Mouse (Mus musculus): Measurements from ENCODE around the gene Zfr2.
"Not testable (repeated sequence)": the region's sequence is repeated elsewhere in the genome, so short reads cannot be mapped to it uniquely, and the experiment has no call there.

Gene Zfr2

DNA sequence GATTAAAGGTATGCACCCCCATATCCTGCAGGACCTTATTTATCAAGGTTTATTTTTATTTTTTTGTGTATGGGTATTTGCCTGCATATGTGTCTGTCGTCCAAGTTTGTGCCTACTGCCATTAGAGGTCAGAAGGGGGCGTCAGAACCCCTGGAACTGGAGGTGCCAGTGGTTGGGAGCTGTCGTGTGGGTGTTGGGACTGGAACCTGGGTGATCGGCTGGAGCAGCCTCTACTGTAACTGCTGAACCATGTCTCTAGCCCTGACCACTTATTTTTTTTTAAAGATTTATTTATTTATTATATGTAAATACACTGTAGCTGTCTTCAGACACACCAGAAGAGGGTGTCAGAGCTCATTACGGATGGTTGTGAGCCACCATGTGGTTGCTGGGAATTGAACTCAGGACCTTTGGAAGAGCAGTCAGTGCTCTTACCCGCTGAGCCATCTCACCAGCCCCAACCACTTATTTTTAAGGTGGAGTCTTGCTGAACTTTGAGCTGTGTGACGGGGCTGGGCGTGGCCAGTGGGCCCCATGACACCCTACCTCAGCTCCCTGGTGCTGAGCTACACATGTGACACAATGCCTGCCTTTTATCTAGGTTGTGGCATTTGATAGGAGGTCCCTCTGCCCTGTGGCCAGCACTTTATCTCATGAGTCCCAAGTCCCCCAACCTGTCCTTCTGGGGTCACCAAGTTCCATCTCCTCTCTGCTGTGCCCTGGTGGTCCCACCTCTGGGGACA is 29.8 kb upstream of the Zfr2 start:
- no peak for DNase-seq

DNA sequence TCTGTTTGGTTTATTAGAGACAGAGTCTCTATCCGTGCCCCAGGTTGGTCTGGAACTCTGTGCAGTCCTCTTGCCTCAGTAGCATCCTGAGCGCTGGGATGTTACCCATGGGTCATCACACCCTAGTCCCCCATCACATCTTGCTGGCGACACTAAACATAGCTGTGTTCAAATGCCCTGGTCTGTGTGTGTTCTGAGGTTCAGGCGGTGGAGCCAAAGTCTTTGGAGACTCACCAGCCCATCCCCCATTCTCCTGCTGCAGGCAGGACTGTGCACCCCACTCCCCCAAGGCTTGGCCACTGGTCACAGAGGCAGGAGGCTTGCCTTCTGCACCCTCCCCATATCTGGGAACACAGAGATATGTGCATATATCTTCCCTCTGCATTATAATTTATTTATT is 28.8 kb upstream of the Zfr2 start:
- DNase-seq: no peak

GRCm38 (mm10) chr10:81210154-81210553 is 22.8 kb upstream of the Zfr2 start:
- DNase-seq: no peak

DNA sequence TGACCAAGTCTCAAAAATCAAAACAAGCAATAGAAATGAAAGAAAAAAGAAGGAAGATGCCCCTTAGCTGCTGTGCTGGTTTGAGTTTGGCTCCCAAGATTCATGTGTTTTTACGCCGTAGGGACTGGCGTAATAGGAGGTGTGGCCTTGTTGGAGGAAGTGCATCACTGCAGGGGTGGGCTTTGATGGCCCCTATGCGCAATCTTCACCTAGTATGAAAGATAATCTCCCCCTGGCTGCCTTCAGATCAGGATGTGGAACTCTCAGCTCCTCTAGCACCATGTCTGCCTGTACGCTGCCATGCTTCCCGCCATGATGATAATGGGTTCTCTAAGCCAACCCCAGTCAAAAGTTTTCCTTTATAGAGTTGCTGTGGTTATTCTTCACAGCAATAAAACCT is 16.7 kb upstream of the Zfr2 start:
- no peak for DNase-seq

GRCm38 (mm10) chr10:81216810-81217209 is 16.1 kb upstream of the Zfr2 start:
- DNase-seq: no peak

DNA sequence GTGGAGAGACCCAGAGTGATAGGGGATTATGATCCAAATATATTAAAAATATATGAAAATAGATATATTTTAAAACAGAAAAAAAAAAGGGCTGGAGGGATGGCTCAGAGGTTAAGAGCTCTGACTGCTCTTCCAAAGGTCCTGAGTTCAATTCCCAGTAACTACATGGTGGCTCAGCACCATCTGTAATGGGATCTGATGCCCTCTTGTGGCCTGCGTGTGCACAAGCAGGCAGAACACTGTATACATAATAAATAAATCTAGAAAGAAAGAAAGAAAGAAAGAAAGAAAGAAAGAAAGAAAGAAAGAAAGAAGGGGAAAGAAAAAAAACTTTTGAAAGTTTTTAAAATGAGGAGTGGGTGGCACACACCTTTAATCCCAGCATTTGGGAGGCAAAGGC is 15.7 kb upstream of the Zfr2 start:
- peak; percentile 60 to 61 for DNase-seq

DNA sequence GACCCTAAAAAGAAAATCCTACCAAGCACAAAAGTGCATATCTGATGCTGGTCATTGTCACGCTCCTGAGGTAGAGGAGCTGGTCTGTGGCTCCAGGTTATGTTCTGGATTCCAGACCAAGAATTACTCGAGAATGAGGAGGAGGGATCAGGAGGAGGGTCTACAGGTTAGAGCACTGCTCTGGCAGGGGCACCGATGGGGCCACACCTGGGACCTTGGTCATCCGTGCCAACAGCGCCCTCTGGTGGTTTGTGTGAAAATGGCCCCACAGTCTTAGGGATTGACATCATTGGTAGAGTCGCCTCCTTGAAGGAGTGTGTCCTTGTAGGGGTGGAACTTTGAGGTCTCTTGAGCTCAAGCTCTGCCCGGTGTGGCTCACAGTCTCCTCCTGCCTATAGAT is 15.0 kb upstream of the Zfr2 start:
- DNase-seq: peak; percentile 91 to 92

- peak; percentile 58 to 63 for DNase-seq
Measured at GRCm38 (mm10) chr10:81221402-81222015, 11.4 kb upstream of the Zfr2 start.

DNA sequence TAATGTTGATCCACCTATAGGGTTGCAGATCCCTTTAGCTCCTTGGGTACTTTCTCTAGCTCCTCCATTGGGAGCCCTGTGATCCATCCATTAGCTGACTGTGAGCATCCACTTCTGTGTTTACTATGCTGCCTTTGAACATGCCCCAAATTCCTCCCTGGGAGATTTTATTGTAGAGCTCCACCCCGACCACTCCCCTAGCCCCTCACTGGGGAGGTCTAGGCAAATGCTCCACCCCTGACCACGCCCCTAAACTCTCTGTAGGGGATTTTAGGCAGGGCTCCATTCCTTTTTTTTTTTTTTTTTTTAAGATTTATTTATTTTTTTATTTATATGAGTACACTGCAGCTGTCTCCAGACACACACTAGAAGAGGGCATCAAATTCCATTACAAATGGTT is 9.2 kb upstream of the Zfr2 start:
- not testable (repeated sequence) for DNase-seq

DNA sequence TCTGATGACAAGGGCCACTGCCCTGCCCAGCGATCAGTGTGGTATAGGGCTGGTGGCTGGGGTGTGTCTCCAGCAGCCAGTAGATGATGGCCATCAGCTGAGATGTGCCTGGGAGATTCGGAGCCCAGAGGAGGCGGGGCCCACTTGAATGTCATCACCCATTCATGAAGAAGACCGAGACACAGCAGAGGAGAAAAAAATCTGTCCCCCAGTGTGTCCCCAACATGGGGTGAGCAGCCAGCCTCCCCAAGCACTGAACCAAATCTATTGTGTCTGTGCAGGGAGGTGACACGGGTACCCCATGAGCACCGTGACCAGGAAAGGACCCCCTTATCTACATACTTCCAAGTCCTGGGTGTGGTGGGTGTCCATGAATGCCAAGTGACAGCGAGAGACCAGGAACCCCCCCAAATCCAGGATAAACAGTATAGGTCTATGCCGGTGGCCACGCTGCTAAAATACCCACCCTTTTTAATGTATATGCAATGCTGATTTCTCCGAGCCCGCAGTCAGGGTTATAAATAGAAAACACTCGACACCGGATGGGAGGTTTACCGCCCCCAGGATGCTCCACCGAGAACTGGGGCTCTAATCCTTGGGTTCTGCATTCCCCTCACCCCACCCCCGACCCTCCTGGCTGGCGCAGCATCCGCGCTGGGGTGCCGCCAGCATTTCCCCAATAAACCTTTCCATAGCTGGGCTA is 3.1 kb upstream of the Zfr2 start:
- no peak for DNase-seq

- DNase-seq: peak; percentile 31 to 37
Measured at GRCm38 (mm10) chr10:81230438-81231332, 2.3 kb upstream of the Zfr2 start, which contains the start of gene Atcay. Atcay (minus strand) TSS chr10:81230833.

DNA sequence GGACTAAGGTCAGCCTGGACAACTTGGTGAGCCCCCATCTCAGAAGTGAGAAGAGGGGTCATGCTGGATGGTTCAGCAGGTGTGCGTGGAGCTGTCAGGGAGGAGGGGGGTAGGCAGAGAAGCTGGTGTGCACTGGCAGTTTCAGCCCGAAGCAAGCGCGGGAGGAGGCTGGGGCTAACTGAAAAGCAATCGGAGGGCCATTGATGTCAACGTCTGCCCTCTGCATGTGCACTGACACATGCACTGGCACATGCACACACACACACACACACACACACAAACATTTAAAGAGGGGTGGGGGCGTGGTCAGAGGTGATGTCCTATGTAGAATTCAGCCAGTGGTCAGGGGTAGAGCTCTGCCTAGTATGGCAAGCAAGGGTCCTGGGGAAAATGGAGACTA is 1.5 kb upstream of the Zfr2 start:
- DNase-seq: no peak

DNA sequence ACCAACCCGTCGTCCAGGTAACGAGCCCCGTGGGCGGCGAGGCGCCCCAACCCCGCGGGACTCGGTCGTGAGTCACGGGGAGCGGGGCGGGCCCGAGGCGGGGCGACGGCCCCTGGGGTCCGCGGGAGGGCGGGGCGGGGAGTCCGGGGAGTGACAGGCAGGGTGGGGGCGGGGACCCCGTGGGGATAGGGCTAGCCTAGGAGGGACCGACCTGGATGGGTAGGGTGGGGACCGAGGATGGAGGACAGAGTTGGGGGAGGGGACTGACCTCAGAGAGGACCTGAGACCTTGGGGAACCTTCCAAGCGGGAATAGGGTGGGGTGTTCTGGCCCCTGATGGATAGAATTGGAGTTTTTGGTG is 251 bp downstream of the Zfr2 start:
- DNase-seq: no peak

DNA sequence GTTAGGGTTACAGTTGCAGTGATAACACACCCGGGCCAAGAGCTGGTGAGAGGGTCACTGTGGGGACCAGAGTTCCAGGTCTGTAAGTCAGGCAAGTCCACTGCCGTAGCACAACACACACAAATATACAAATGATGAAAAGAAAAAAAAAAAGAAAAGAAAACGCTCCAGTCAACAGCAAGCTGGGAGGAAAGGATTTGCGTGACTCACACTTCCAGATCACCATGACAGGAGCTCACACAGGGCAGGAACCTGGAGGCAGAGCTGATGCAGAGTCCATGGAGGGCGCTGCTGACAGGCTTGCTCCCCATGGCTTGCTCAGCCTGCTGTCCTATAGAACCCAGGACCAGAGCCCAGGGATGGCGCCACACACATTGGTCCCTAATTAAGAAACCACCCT is 1.3 kb downstream of the Zfr2 start:
- DNase-seq: no peak

- DNase-seq: no peak
Measured at GRCm38 (mm10) chr10:81236471-81237268, 3.7 kb downstream of the Zfr2 start.

- no peak for DNase-seq
Measured at GRCm38 (mm10) chr10:81238618-81239017, 5.7 kb downstream of the Zfr2 start.

GRCm38 (mm10) chr10:81240876-81241275 is 7.9 kb downstream of the Zfr2 start:
- DNase-seq: peak; percentile 82 to 83

DNA sequence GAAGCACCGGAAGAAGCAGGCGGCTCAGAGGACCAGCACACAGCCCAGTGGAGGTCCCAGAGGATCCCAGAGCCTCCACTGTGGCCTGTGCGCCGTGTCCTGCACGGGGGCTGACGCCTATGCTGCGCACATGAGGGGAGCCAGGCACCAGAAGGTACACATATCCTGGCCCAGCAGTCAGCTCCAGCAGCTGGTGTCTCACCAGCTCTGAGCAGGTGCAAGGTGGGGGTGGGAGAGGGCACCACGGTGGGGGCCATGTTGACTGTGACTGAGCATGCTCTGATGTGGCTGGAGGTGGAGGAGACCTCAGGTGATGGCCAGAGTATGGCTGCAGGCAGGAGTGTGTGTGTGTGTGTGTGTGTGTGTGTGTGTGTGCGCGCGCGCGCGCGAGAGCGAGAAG is 9.1 kb downstream of the Zfr2 start:
- DNase-seq: no peak

- DNase-seq: no peak
Measured at GRCm38 (mm10) chr10:81244146-81244545, 11.2 kb downstream of the Zfr2 start.

DNA sequence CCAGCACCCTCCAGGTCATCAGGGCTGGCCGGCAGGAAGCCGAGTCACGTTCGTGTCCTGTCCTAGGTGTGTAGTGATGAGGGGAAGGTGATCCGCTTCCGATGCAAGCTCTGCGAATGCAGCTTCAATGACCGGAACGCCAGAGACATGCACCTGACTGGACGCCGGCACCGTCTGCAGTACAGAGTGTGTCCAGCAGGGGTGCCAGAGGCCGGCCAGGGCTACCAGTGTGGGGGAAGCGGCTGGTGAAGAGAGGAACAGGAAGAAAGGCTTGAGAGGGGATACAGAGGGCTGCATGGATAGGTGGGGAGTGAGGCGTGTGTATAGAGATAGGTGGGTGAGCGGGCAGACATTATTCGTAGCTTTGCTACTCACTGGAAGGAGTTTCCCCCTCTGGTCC is 11.6 kb downstream of the Zfr2 start:
- peak; percentile 93 for DNase-seq

DNA sequence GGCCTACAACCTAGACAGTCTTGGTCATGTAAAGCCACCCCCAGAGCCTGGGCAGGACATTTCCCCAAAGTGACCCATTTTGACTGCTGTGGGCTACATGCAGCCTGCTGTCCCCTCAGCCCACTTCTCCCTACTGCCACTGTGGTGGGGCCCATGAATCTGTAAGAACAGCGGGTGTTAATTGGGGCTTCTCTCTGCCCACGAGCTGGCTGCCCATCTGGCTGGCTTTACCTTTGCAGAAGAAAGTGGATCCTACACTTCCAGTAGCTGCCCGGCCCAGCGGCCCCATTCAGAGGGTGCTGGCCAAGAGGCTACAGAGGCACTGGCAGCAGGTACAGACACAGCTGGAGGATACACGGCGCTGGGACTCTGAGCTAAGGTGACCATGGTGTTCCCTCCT is 12.2 kb downstream of the Zfr2 start:
- DNase-seq: no peak

- DNase-seq: no peak
Measured at GRCm38 (mm10) chr10:81247804-81248203, 14.8 kb downstream of the Zfr2 start.

Data from B cell, adult 2 months (primary cell).